In genomic region chr1:135126443-135127027, GRCm38 (mm10) we compare ENCODE assay signal across 17 mouse cellular contexts. TPM values are rescaled to one million over a fixed set of nuclear protein-coding genes. Genes with fewer than 3 reads are reported as not detected.
A peak's percentile ranks its signal among the peaks of the same experiment; 100 is the strongest.
DNase-seq lines count a peak whose midpoint lies in the region; ATAC-seq and TF ChIP-seq lines count a peak whose summit lies in the region.
"Had no signal": no experiment of that assay in that cellular context is flagged by ENCODE, and none has a peak within 500 bp of the region (broad histone marks: within the 10 kb centered on the region; RNA-seq: fewer than 3 reads in every experiment).

No protein-coding gene starts in this region.

- no peak overlapping the region for H3K27ac ChIP-seq in forebrain, postnatal 0 days (ENCODE audit: low read depth, low read length)
- no peak overlapping the region for H3K27ac ChIP-seq in forebrain, embryonic 14.5 days (ENCODE audit: low read depth, low read length)
- no peak overlapping the region for H3K27ac ChIP-seq in lung, embryonic 14.5 days (ENCODE audit: low read depth)
- H3K27ac ChIP-seq in embryonic facial prominence, embryonic 12.5 days = peak overlapping the region; percentile 86
- H3K27ac ChIP-seq in limb, embryonic 15.5 days = peak overlapping the region; percentile 85
- no peak overlapping the region for H3K27ac ChIP-seq in forebrain, embryonic 13.5 days
- H3K27ac ChIP-seq: gastrocnemius, adult 2 months; liver, embryonic 15.5 days had no signal

- no peaks in the 10 kb centered on the region for H3K36me3 ChIP-seq in forebrain, postnatal 0 days (ENCODE audit: insufficient read depth)
- no peaks in the 10 kb centered on the region for H3K36me3 ChIP-seq in forebrain, embryonic 14.5 days (ENCODE audit: control insufficient read depth, insufficient read depth, low read length)
- H3K36me3 ChIP-seq in lung, embryonic 14.5 days (ENCODE audit: insufficient read depth) = no peaks in the 10 kb centered on the region
- no peaks in the 10 kb centered on the region for H3K36me3 ChIP-seq in embryonic facial prominence, embryonic 12.5 days
- H3K36me3 ChIP-seq in limb, embryonic 15.5 days = no peaks in the 10 kb centered on the region
- H3K36me3 ChIP-seq in forebrain, embryonic 13.5 days (ENCODE audit: poor library complexity, severe bottlenecking) = no peaks in the 10 kb centered on the region
- H3K36me3 ChIP-seq: liver, embryonic 15.5 days had no signal

- no peak overlapping the region for H3K4me2 ChIP-seq in forebrain, postnatal 0 days (ENCODE audit: low read depth)
- no peak overlapping the region for H3K4me2 ChIP-seq in forebrain, embryonic 14.5 days (ENCODE audit: low read length)
- H3K4me2 ChIP-seq in lung, embryonic 14.5 days = no peak overlapping the region
- no peak overlapping the region for H3K4me2 ChIP-seq in embryonic facial prominence, embryonic 12.5 days (replicated peaks)
- peak overlapping the region; percentile 21 for H3K4me2 ChIP-seq in limb, embryonic 15.5 days
- H3K4me2 ChIP-seq in forebrain, embryonic 13.5 days = no peak overlapping the region
- H3K4me2 ChIP-seq: liver, embryonic 15.5 days had no signal

- DNase-seq in forebrain, postnatal 0 days = no peak
- no peak for DNase-seq in forebrain, embryonic 14.5 days (ENCODE audit: low spot score)
- DNase-seq in lung, embryonic 14.5 days = peak; percentile 31
- no peak for DNase-seq in lung, postnatal 25 days (ENCODE audit: low spot score)
- DNase-seq in cerebellum, postnatal 10 days = no peak
- DNase-seq: adrenal gland, adult 2 months; B cell, adult 2 months; cerebellum, adult 11 months; gastrocnemius, adult 2 months; thymus, postnatal 25 days had no signal

- H3K9me3 ChIP-seq in forebrain, postnatal 0 days (ENCODE audit: low read length) = no peaks in the 10 kb centered on the region
- no peaks in the 10 kb centered on the region for H3K9me3 ChIP-seq in forebrain, embryonic 14.5 days (replicated peaks; ENCODE audit: control insufficient read depth, low read length)
- H3K9me3 ChIP-seq in lung, embryonic 14.5 days (ENCODE audit: low read depth, low read length) = no peaks in the 10 kb centered on the region
- no peaks in the 10 kb centered on the region for H3K9me3 ChIP-seq in embryonic facial prominence, embryonic 12.5 days
- H3K9me3 ChIP-seq in limb, embryonic 15.5 days = no peaks in the 10 kb centered on the region
- no peaks in the 10 kb centered on the region for H3K9me3 ChIP-seq in forebrain, embryonic 13.5 days (replicated peaks)
- H3K9me3 ChIP-seq: liver, embryonic 15.5 days had no signal

- no peak for TF ChIP-seq CTCF in forebrain, postnatal 0 days (IDR thresholded peaks at IDR 0.05; ENCODE audit: low read depth)
- TF ChIP-seq CTCF in lung, embryonic 14.5 days (IDR thresholded peaks at IDR 0.05; ENCODE audit: low read depth) = no peak

- WGBS in forebrain, postnatal 0 days = 61% methylated on average over 4 of the region's 4 CpGs
- WGBS in forebrain, embryonic 14.5 days = 70% methylated on average over 4 of the region's 4 CpGs
- 32% methylated on average over 4 of the region's 4 CpGs for WGBS in lung, embryonic 14.5 days
- WGBS in embryonic facial prominence, embryonic 12.5 days = 30% methylated on average over 4 of the region's 4 CpGs
- 11% methylated on average over 4 of the region's 4 CpGs for WGBS in limb, embryonic 15.5 days
- WGBS in forebrain, embryonic 13.5 days = 62% methylated on average over 4 of the region's 4 CpGs

- no peak overlapping the region for H3K9ac ChIP-seq in forebrain, postnatal 0 days
- no peak overlapping the region for H3K9ac ChIP-seq in forebrain, embryonic 14.5 days (ENCODE audit: low read length)
- 0 out of 2 replicates have a peak overlapping the region, but pooled peaks have one; percentile 3 for H3K9ac ChIP-seq in lung, embryonic 14.5 days
- H3K9ac ChIP-seq in embryonic facial prominence, embryonic 12.5 days = peak overlapping the region; percentile 7; the same call in 1 of the 2 replicates
- H3K9ac ChIP-seq in limb, embryonic 15.5 days = no peak overlapping the region
- no peak overlapping the region for H3K9ac ChIP-seq in forebrain, embryonic 13.5 days
- H3K9ac ChIP-seq: liver, embryonic 15.5 days had no signal

- ATAC-seq in forebrain, postnatal 0 days = peak; percentile 56; the same call in 1 of the 2 replicates
- ATAC-seq in forebrain, embryonic 14.5 days = no peak
- no peak for ATAC-seq in lung, embryonic 14.5 days (ENCODE audit: insufficient read depth)
- no peak for ATAC-seq in embryonic facial prominence, embryonic 12.5 days (ENCODE audit: insufficient number of reproducible peaks, insufficient read depth, low FRiP score, low TSS enrichment)
- no peak for ATAC-seq in limb, embryonic 15.5 days (ENCODE audit: insufficient number of reproducible peaks, low FRiP score, low TSS enrichment, low read depth)
- ATAC-seq in forebrain, embryonic 13.5 days = no peak

- no peaks in the 10 kb centered on the region for H3K4me1 ChIP-seq in forebrain, postnatal 0 days (ENCODE audit: insufficient read depth)
- no peaks in the 10 kb centered on the region for H3K4me1 ChIP-seq in forebrain, embryonic 14.5 days (ENCODE audit: control insufficient read depth, insufficient read depth, low read length)
- peaks cover 7% of the 10 kb centered on the region; the same call in 1 of the 2 replicates for H3K4me1 ChIP-seq in lung, embryonic 14.5 days (ENCODE audit: insufficient read depth)
- H3K4me1 ChIP-seq in embryonic facial prominence, embryonic 12.5 days = peaks cover 51% of the 10 kb centered on the region
- peaks cover 63% of the 10 kb centered on the region for H3K4me1 ChIP-seq in limb, embryonic 15.5 days
- H3K4me1 ChIP-seq in forebrain, embryonic 13.5 days = peaks cover 6% of the 10 kb centered on the region; the same call in 1 of the 2 replicates

- H3K4me3 ChIP-seq in forebrain, postnatal 0 days (ENCODE audit: low read depth, low read length) = no peak overlapping the region
- H3K4me3 ChIP-seq in forebrain, embryonic 14.5 days (ENCODE audit: low read depth, low read length) = no peak overlapping the region
- H3K4me3 ChIP-seq in lung, embryonic 14.5 days (ENCODE audit: low read depth, low read length) = no peak overlapping the region
- no peak overlapping the region for H3K4me3 ChIP-seq in embryonic facial prominence, embryonic 12.5 days
- H3K4me3 ChIP-seq in limb, embryonic 15.5 days = 0 out of 2 replicates have a peak overlapping the region, but pooled peaks have one; percentile 11
- no peak overlapping the region for H3K4me3 ChIP-seq in forebrain, embryonic 13.5 days
- H3K4me3 ChIP-seq: gastrocnemius, adult 2 months; liver, embryonic 15.5 days had no signal

- no peaks in the 10 kb centered on the region for H3K27me3 ChIP-seq in forebrain, postnatal 0 days (ENCODE audit: insufficient read depth, low read length)
- H3K27me3 ChIP-seq in forebrain, embryonic 14.5 days (replicated peaks; ENCODE audit: control insufficient read depth, insufficient read depth, low read length) = no peaks in the 10 kb centered on the region
- H3K27me3 ChIP-seq in lung, embryonic 14.5 days (ENCODE audit: insufficient read depth, low read length) = no peaks in the 10 kb centered on the region
- peaks cover 8% of the 10 kb centered on the region; the same call in 1 of the 2 replicates for H3K27me3 ChIP-seq in embryonic facial prominence, embryonic 12.5 days
- H3K27me3 ChIP-seq in limb, embryonic 15.5 days = peaks cover 9% of the 10 kb centered on the region; the same call in 1 of the 2 replicates
- peaks cover 17% of the 10 kb centered on the region for H3K27me3 ChIP-seq in forebrain, embryonic 13.5 days

RNA-seq across cellular contexts. Expression of gene Ptpn7, which starts 6.0 kb away (rescaled TPM):
- total RNA-seq in forebrain, postnatal 0 days (2014; rRNA removed) = 0.10 and 0.31 TPM in 2 replicates
- polyA plus RNA-seq in forebrain, postnatal 0 days (2015; fragmentation: Nextera tagmentation; extraction: Ambion mirVana) = 0.12 and 0.15 TPM in 2 replicates
- 0.32 and 0.57 TPM in 2 replicates for polyA plus RNA-seq in forebrain, embryonic 14.5 days (2014; fragmentation: Nextera tagmentation; extraction: Ambion mirVana)
- polyA plus RNA-seq in lung, embryonic 14.5 days (2014; fragmentation: Nextera tagmentation; extraction: Ambion mirVana) = 2.3 and 2.8 TPM in 2 replicates
- polyA plus RNA-seq in embryonic facial prominence, embryonic 12.5 days (2016; fragmentation: Nextera tagmentation; extraction: Ambion mirVana) = 1.4 and 1.7 TPM in 2 replicates
- polyA plus RNA-seq in limb, embryonic 15.5 days (2015; fragmentation: Nextera tagmentation; extraction: Ambion mirVana) = 4.3 and 4.5 TPM in 2 replicates
- polyA plus RNA-seq in forebrain, embryonic 13.5 days (2015; fragmentation: Nextera tagmentation; extraction: Ambion mirVana) = 0.34 and 0.53 TPM in 2 replicates

RNA-seq across cellular contexts. Expression of gene Arl8a, which starts 20.1 kb away (rescaled TPM):
- 315 and 344 TPM in 2 replicates for total RNA-seq in forebrain, postnatal 0 days (2014; rRNA removed)
- polyA plus RNA-seq in forebrain, postnatal 0 days (2015; fragmentation: Nextera tagmentation; extraction: Ambion mirVana) = 428 and 457 TPM in 2 replicates
- 213 and 251 TPM in 2 replicates for polyA plus RNA-seq in forebrain, embryonic 14.5 days (2014; fragmentation: Nextera tagmentation; extraction: Ambion mirVana)
- 46.3 and 46.7 TPM in 2 replicates for polyA plus RNA-seq in lung, embryonic 14.5 days (2014; fragmentation: Nextera tagmentation; extraction: Ambion mirVana)
- polyA plus RNA-seq in embryonic facial prominence, embryonic 12.5 days (2016; fragmentation: Nextera tagmentation; extraction: Ambion mirVana) = 78.6 and 81.2 TPM in 2 replicates
- polyA plus RNA-seq in limb, embryonic 15.5 days (2015; fragmentation: Nextera tagmentation; extraction: Ambion mirVana) = 59.2 and 59.8 TPM in 2 replicates
- polyA plus RNA-seq in forebrain, embryonic 13.5 days (2015; fragmentation: Nextera tagmentation; extraction: Ambion mirVana) = 161 and 162 TPM in 2 replicates

RNA-seq across cellular contexts. Expression of gene Lgr6, which starts 21.5 kb away (rescaled TPM):
- 1.8 and 2.8 TPM in 2 replicates for total RNA-seq in forebrain, postnatal 0 days (2014; rRNA removed)
- polyA plus RNA-seq in forebrain, postnatal 0 days (2015; fragmentation: Nextera tagmentation; extraction: Ambion mirVana) = 1.1 and 1.6 TPM in 2 replicates
- 0.48 TPM in 2 replicates for polyA plus RNA-seq in forebrain, embryonic 14.5 days (2014; fragmentation: Nextera tagmentation; extraction: Ambion mirVana)
- polyA plus RNA-seq in lung, embryonic 14.5 days (2014; fragmentation: Nextera tagmentation; extraction: Ambion mirVana) = 11.1 and 12.0 TPM in 2 replicates
- polyA plus RNA-seq in embryonic facial prominence, embryonic 12.5 days (2016; fragmentation: Nextera tagmentation; extraction: Ambion mirVana) = 3.5 and 3.9 TPM in 2 replicates
- polyA plus RNA-seq in limb, embryonic 15.5 days (2015; fragmentation: Nextera tagmentation; extraction: Ambion mirVana) = 7.8 and 9.3 TPM in 2 replicates
- 0.15 and 0.30 TPM in 2 replicates for polyA plus RNA-seq in forebrain, embryonic 13.5 days (2015; fragmentation: Nextera tagmentation; extraction: Ambion mirVana)
- total RNA-seq: megakaryocyte, adult 5-6 weeks had no signal

RNA-seq across cellular contexts. Expression of gene Gpr37l1, which starts 40.9 kb away (rescaled TPM):
- 5.9 and 11.2 TPM in 2 replicates for total RNA-seq in forebrain, postnatal 0 days (2014; rRNA removed)
- polyA plus RNA-seq in forebrain, postnatal 0 days (2015; fragmentation: Nextera tagmentation; extraction: Ambion mirVana) = 5.3 and 7.6 TPM in 2 replicates
- 0.24 and 0.33 TPM in 2 replicates for polyA plus RNA-seq in forebrain, embryonic 14.5 days (2014; fragmentation: Nextera tagmentation; extraction: Ambion mirVana)
- polyA plus RNA-seq in lung, embryonic 14.5 days (2014; fragmentation: Nextera tagmentation; extraction: Ambion mirVana) = not detected in 2 replicates
- not detected in 2 replicates for polyA plus RNA-seq in embryonic facial prominence, embryonic 12.5 days (2016; fragmentation: Nextera tagmentation; extraction: Ambion mirVana)
- 0.15 TPM in 1 of 2 replicates, not detected in the other for polyA plus RNA-seq in limb, embryonic 15.5 days (2015; fragmentation: Nextera tagmentation; extraction: Ambion mirVana)
- polyA plus RNA-seq in forebrain, embryonic 13.5 days (2015; fragmentation: Nextera tagmentation; extraction: Ambion mirVana) = not detected in 2 replicates
- total RNA-seq: megakaryocyte, adult 5-6 weeks had no signal
- polyA plus RNA-seq: heart, embryonic 14.5 days; kidney, embryonic 14.5 days; liver, embryonic 15.5 days had no signal

Comparison
In these comparisons a context has a peak if more than half of its experiments do, and no peak if none do; other contexts are left out.
1. H3K27ac ChIP-seq: peak in embryonic facial prominence, embryonic 12.5 days (single experiment) and limb, embryonic 15.5 days (single experiment); none in forebrain, postnatal 0 days (single experiment), forebrain, embryonic 14.5 days (single experiment), lung, embryonic 14.5 days (single experiment) and forebrain, embryonic 13.5 days (single experiment).
2. H3K9ac ChIP-seq: peak in lung, embryonic 14.5 days (single experiment) and embryonic facial prominence, embryonic 12.5 days (single experiment); none in forebrain, postnatal 0 days (single experiment), forebrain, embryonic 14.5 days (single experiment), limb, embryonic 15.5 days (single experiment) and forebrain, embryonic 13.5 days (single experiment).